Mouse (Mus musculus): ENCODE measurements around the gene Immp1l. TPM values are rescaled to one million over a fixed set of nuclear protein-coding genes. Genes with fewer than 3 reads are reported as not detected.

Immp1l gene
- 16.1 and 25.8 TPM in 2 replicates for total RNA-seq (2012; rRNA removed)

GRCm38 (mm10) chr2:105903896-105904756 lies at the start of gene Immp1l, which contains the start of gene Elp4:
Gene Immp1l, plus strand, starts transcription at chr2:105904638.
Gene Elp4, minus strand, starts transcription at chr2:105904564.
- peak; percentile 95 for DNase-seq (ENCODE audit: low read depth, low spot score)
- in situ Hi-C loops (cut with MboI; ENCODE audit: low sequenced_read_pairs in 2 of 2, unreplicated experiment in 2 of 2), result no loop called here
- Histone ChIP-seq H3K27ac (ENCODE audit: insufficient read depth, low read depth, low read length, poor library complexity, severe bottlenecking) (no peak within 1 kb of the TSS), H3K36me3 (ENCODE audit: control insufficient read depth, insufficient read depth, low read length, poor library complexity, severe bottlenecking) (no peaks in the 10 kb centered on the region), H3K4me1 (ENCODE audit: control insufficient read depth in 2 of 2, insufficient read depth in 2 of 2, low read length in 2 of 2, poor library complexity in 1 of 2) (no peaks in the 10 kb centered on the region), H3K4me3 (ENCODE audit: insufficient read depth in 1 of 2, low read depth in 1 of 2, low read length in 2 of 2, poor library complexity in 1 of 2, severe bottlenecking in 1 of 2) (peak within 1 kb of the TSS; percentile 89 to 93), H3K9ac (ENCODE audit: insufficient read depth, low read depth, low read length, poor library complexity, severe bottlenecking) (peak within 1 kb of the TSS; percentile 89), H3K9me3 (ENCODE audit: control insufficient read depth, insufficient read depth, low read depth, low read length) (no peaks in the 10 kb centered on the region)
- TF ChIP-seq CHD2 (IDR thresholded peaks at IDR 0.05; ENCODE audit: low read depth, low read length), result peak; percentile 83
- no peak for TF ChIP-seq HCFC1 (IDR thresholded peaks at IDR 0.05; ENCODE audit: borderline replicate concordance, insufficient read depth, low read length)

- Histone ChIP-seq H3K27ac (ENCODE audit: insufficient read depth, low read depth, low read length, poor library complexity, severe bottlenecking) (no peak overlapping the region), H3K9ac (ENCODE audit: insufficient read depth, low read depth, low read length, poor library complexity, severe bottlenecking) (no peak overlapping the region), H3K9me3 (ENCODE audit: control insufficient read depth, insufficient read depth, low read depth, low read length) (no peaks in the 10 kb centered on the region), H3K36me3 (ENCODE audit: control insufficient read depth, insufficient read depth, low read length, poor library complexity, severe bottlenecking) (no peaks in the 10 kb centered on the region), H3K4me3 (ENCODE audit: insufficient read depth in 1 of 2, low read depth in 1 of 2, low read length in 2 of 2, poor library complexity in 1 of 2, severe bottlenecking in 1 of 2) (no peak overlapping the region), H3K4me1 (ENCODE audit: control insufficient read depth in 2 of 2, insufficient read depth in 2 of 2, low read length in 2 of 2, poor library complexity in 1 of 2) (no peaks in the 10 kb centered on the region)
- TF ChIP-seq ZNF384 (IDR thresholded peaks at IDR 0.05; ENCODE audit: low read depth, low read length) (no peak), MAFK (IDR thresholded peaks at IDR 0.05; ENCODE audit: insufficient read depth, low read depth, low read length) (no peak), HCFC1 (IDR thresholded peaks at IDR 0.05; ENCODE audit: borderline replicate concordance, insufficient read depth, low read length) (no peak), ZC3H11A (IDR thresholded peaks at IDR 0.05; ENCODE audit: borderline replicate concordance, low read depth, low read length) (no peak), CHD2 (IDR thresholded peaks at IDR 0.05; ENCODE audit: low read depth, low read length) (no peak)
- in situ Hi-C loops (cut with MboI; ENCODE audit: low sequenced_read_pairs in 2 of 2, unreplicated experiment in 2 of 2), result no loop called here
- no peak for DNase-seq (ENCODE audit: low read depth, low spot score)
Measured at GRCm38 (mm10) chr2:105854740-105855139, 49.7 kb upstream of the Immp1l start.

- no peaks in the 10 kb centered on the region for H3K9me3 ChIP-seq (ENCODE audit: control insufficient read depth, insufficient read depth, low read depth, low read length)
- TF ChIP-seq MAFK (IDR thresholded peaks at IDR 0.05; ENCODE audit: insufficient read depth, low read depth, low read length), result no peak
- TF ChIP-seq CHD2 (IDR thresholded peaks at IDR 0.05; ENCODE audit: low read depth, low read length), result no peak
- no peak for TF ChIP-seq HCFC1 (IDR thresholded peaks at IDR 0.05; ENCODE audit: borderline replicate concordance, insufficient read depth, low read length)
- TF ChIP-seq ZNF384 (IDR thresholded peaks at IDR 0.05; ENCODE audit: low read depth, low read length), result no peak
- TF ChIP-seq ZC3H11A (IDR thresholded peaks at IDR 0.05; ENCODE audit: borderline replicate concordance, low read depth, low read length), result no peak
- H3K9ac ChIP-seq (ENCODE audit: insufficient read depth, low read depth, low read length, poor library complexity, severe bottlenecking), result no peak overlapping the region
- DNase-seq (ENCODE audit: low read depth, low spot score), result no peak
- no peaks in the 10 kb centered on the region for H3K36me3 ChIP-seq (ENCODE audit: control insufficient read depth, insufficient read depth, low read length, poor library complexity, severe bottlenecking)
- in situ Hi-C loops (cut with MboI; ENCODE audit: low sequenced_read_pairs in 2 of 2, unreplicated experiment in 2 of 2), result no loop called here
- H3K4me3 ChIP-seq (ENCODE audit: insufficient read depth in 1 of 2, low read depth in 1 of 2, low read length in 2 of 2, poor library complexity in 1 of 2, severe bottlenecking in 1 of 2), result no peak overlapping the region
- no peaks in the 10 kb centered on the region for H3K4me1 ChIP-seq (ENCODE audit: control insufficient read depth in 2 of 2, insufficient read depth in 2 of 2, low read length in 2 of 2, poor library complexity in 1 of 2)
- no peak overlapping the region for H3K27ac ChIP-seq (ENCODE audit: insufficient read depth, low read depth, low read length, poor library complexity, severe bottlenecking)
Measured at GRCm38 (mm10) chr2:105873403-105873802, 31.0 kb upstream of the Immp1l start.

- H3K27ac ChIP-seq (ENCODE audit: insufficient read depth, low read depth, low read length, poor library complexity, severe bottlenecking), result no peak overlapping the region
- no peaks in the 10 kb centered on the region for H3K36me3 ChIP-seq (ENCODE audit: control insufficient read depth, insufficient read depth, low read length, poor library complexity, severe bottlenecking)
- H3K4me3 ChIP-seq (ENCODE audit: insufficient read depth in 1 of 2, low read depth in 1 of 2, low read length in 2 of 2, poor library complexity in 1 of 2, severe bottlenecking in 1 of 2), result no peak overlapping the region
- H3K4me1 ChIP-seq (ENCODE audit: control insufficient read depth in 2 of 2, insufficient read depth in 2 of 2, low read length in 2 of 2, poor library complexity in 1 of 2), result no peaks in the 10 kb centered on the region
- DNase-seq (ENCODE audit: low read depth, low spot score), result no peak
- in situ Hi-C loops (cut with MboI; ENCODE audit: low sequenced_read_pairs in 2 of 2, unreplicated experiment in 2 of 2), result no loop called here
- no peak overlapping the region for H3K9ac ChIP-seq (ENCODE audit: insufficient read depth, low read depth, low read length, poor library complexity, severe bottlenecking)
- no peak for TF ChIP-seq MAFK (IDR thresholded peaks at IDR 0.05; ENCODE audit: insufficient read depth, low read depth, low read length)
- no peak for TF ChIP-seq CHD2 (IDR thresholded peaks at IDR 0.05; ENCODE audit: low read depth, low read length)
- H3K9me3 ChIP-seq (ENCODE audit: control insufficient read depth, insufficient read depth, low read depth, low read length), result no peaks in the 10 kb centered on the region
Measured at GRCm38 (mm10) chr2:105890816-105891215, 13.6 kb upstream of the Immp1l start.

GRCm38 (mm10) chr2:105904757-105905146 lies 314 bp downstream of the Immp1l start:
- Histone ChIP-seq H3K27ac (ENCODE audit: insufficient read depth, low read depth, low read length, poor library complexity, severe bottlenecking) (no peak overlapping the region), H3K4me1 (ENCODE audit: control insufficient read depth in 2 of 2, insufficient read depth in 2 of 2, low read length in 2 of 2, poor library complexity in 1 of 2) (no peaks in the 10 kb centered on the region), H3K9me3 (ENCODE audit: control insufficient read depth, insufficient read depth, low read depth, low read length) (no peaks in the 10 kb centered on the region), H3K4me3 (ENCODE audit: insufficient read depth in 1 of 2, low read depth in 1 of 2, low read length in 2 of 2, poor library complexity in 1 of 2, severe bottlenecking in 1 of 2) (peak overlapping the region; percentile 74 to 93), H3K36me3 (ENCODE audit: control insufficient read depth, insufficient read depth, low read length, poor library complexity, severe bottlenecking) (no peaks in the 10 kb centered on the region), H3K9ac (ENCODE audit: insufficient read depth, low read depth, low read length, poor library complexity, severe bottlenecking) (peak overlapping the region; percentile 83)
- no peak for DNase-seq (ENCODE audit: low read depth, low spot score)
- in situ Hi-C loops (cut with MboI; ENCODE audit: low sequenced_read_pairs in 2 of 2, unreplicated experiment in 2 of 2), result no loop called here
- TF ChIP-seq ZC3H11A (IDR thresholded peaks at IDR 0.05; ENCODE audit: borderline replicate concordance, low read depth, low read length), result no peak
- TF ChIP-seq MAFK (IDR thresholded peaks at IDR 0.05; ENCODE audit: insufficient read depth, low read depth, low read length), result no peak

Measured in ES-E14 (cell line).